Mouse (Mus musculus): ENCODE data around the gene Rpp30.

DNA sequence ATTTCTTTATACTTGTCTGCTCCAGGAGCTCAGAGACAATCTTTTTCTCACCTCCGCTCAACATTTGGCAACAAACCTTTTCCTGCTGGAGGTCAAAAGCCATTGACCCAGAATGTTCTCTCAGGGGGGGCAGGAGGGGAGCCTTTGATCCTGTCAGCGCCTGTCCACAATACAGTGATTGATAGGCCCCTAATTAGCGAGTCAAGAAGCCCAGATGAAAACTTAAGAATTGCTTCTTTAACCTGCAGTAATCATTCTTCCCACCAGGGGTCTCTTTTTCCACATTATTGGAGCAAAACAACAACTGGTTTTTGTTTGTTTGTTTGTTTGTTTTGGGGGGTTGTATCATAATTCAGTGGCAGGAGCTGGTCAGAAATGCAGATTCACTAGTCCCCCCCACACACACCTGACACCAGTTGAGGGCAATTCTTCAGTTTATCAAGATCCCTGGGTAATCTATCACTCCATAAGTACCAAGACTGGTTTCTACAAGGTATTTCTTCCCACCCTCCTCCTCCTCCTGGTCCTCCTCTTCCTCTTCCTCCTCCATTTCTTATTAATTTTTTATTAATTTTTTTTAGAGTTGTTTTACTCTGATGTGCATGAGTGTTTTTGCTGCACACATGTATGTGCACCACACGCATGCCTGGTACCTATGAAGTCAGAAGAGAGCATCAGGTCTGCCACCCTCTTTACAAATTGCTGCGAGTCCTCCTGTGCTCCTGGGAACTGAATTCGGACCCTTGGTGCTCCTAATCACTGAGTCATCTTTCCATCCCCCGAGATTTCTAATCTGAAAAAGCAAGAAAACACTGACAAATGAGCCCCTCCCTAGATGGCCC lies 27.8 kb downstream of the Rpp30 start:
- TF ChIP-seq POLR2A (IDR thresholded peaks at IDR 0.05; ENCODE audit: low read depth, low read length), result no peak
- no peak for TF ChIP-seq CTCF (IDR thresholded peaks at IDR 0.05; ENCODE audit: borderline replicate concordance, insufficient read depth, low read length)
